Mouse (Mus musculus) E14TG2a.4 (cell line): Measurements from ENCODE around the gene Rundc1.

Source experiments
- H3K27me3 ChIP-seq: 2 replicates; pipeline ENCODE4 v1.6.1; 2014; ENCODE audit warnings: low read length, control low read depth; ENCODE audit not compliant: insufficient read depth
- H3K36me3 ChIP-seq: 2 replicates; pipeline ENCODE4 v1.6.1; 2014; ENCODE audit warnings: low read length, control low read depth; ENCODE audit not compliant: insufficient read depth
- H3K4me1 ChIP-seq: replicated peaks from 2 replicates; pipeline ENCODE4 v1.6.1; 2014; ENCODE audit warnings: low read depth, low read length, control low read depth
- H3K4me3 ChIP-seq: replicated peaks from 2 replicates; pipeline ENCODE4 v1.5.1; 2014; ENCODE audit warnings: mild to moderate bottlenecking, low read length
- H3K9me3 ChIP-seq: 2 replicates; pipeline ENCODE4 v1.6.1; 2014; ENCODE audit warnings: low read length, control low read depth
- CTCF ChIP-seq: conservative IDR thresholded peaks from 2 replicates; pipeline ENCODE4 v1.5.1; 2014; ENCODE audit warnings: low read length
- NANOG ChIP-seq: IDR thresholded peaks from 2 replicates; pipeline ENCODE4 v1.6.1; 2014; ENCODE audit warnings: borderline replicate concordance, low read length, mixed read lengths
- POU5F1 ChIP-seq: IDR thresholded peaks from 2 replicates; pipeline ENCODE4 v1.6.1; 2014; ENCODE audit warnings: low read length, borderline replicate concordance

Rundc1 gene

GRCm38 (mm10) chr11:101477194-101477551, 52.3 kb downstream of the Rundc1 start:
- H3K9me3 ChIP-seq = no peaks in the 10 kb centered on the region
- TF ChIP-seq NANOG = no peak
- TF ChIP-seq CTCF = no peak
- peaks cover 23% of the 10 kb centered on the region for H3K27me3 ChIP-seq
- H3K36me3 ChIP-seq = no peaks in the 10 kb centered on the region
- H3K4me1 ChIP-seq = peaks cover 53% of the 10 kb centered on the region
- H3K4me3 ChIP-seq = no peak overlapping the region

GRCm38 (mm10) chr11:101477552-101478211, 52.8 kb downstream of the Rundc1 start:
- Histone ChIP-seq H3K36me3 (no peaks in the 10 kb centered on the region), H3K4me1 (peaks cover 48% of the 10 kb centered on the region), H3K4me3 (0 out of 2 replicates have a peak overlapping the region, but pooled peaks have one; percentile 17), H3K9me3 (no peaks in the 10 kb centered on the region), H3K27me3 (peaks cover 18% of the 10 kb centered on the region)
- TF ChIP-seq CTCF = no peak
- TF ChIP-seq NANOG = no peak
- no peak for TF ChIP-seq POU5F1

- Histone ChIP-seq H3K36me3 (no peaks in the 10 kb centered on the region), H3K4me1 (peaks cover 53% of the 10 kb centered on the region), H3K9me3 (no peaks in the 10 kb centered on the region), H3K27me3 (peaks cover 6% of the 10 kb centered on the region; the same call in 1 of the 2 replicates), H3K4me3 (peak overlapping the region; percentile 71)
- TF ChIP-seq CTCF = no peak
- no peak for TF ChIP-seq NANOG
- no peak for TF ChIP-seq POU5F1
Measured at GRCm38 (mm10) chr11:101479171-101479635, 54.3 kb downstream of the Rundc1 start.

- no peak for TF ChIP-seq CTCF
- TF ChIP-seq POU5F1 = no peak
- TF ChIP-seq NANOG = no peak
- H3K36me3 ChIP-seq = peaks cover 6% of the 10 kb centered on the region
- H3K27me3 ChIP-seq = no peaks in the 10 kb centered on the region
- H3K4me3 ChIP-seq = no peak overlapping the region
- no peaks in the 10 kb centered on the region for H3K9me3 ChIP-seq
- H3K4me1 ChIP-seq = peaks cover 66% of the 10 kb centered on the region
Measured at GRCm38 (mm10) chr11:101480912-101481311, 56.0 kb downstream of the Rundc1 start.

GRCm38 (mm10) chr11:101483804-101484203, 58.9 kb downstream of the Rundc1 start:
- Histone ChIP-seq H3K9me3 (no peaks in the 10 kb centered on the region), H3K36me3 (peaks cover 35% of the 10 kb centered on the region), H3K4me1 (peaks cover 47% of the 10 kb centered on the region), H3K4me3 (no peak overlapping the region), H3K27me3 (no peaks in the 10 kb centered on the region)
- no peak for TF ChIP-seq CTCF

GRCm38 (mm10) chr11:101484245-101484644, 59.4 kb downstream of the Rundc1 start:
- Histone ChIP-seq H3K9me3 (no peaks in the 10 kb centered on the region), H3K4me1 (peaks cover 43% of the 10 kb centered on the region), H3K27me3 (no peaks in the 10 kb centered on the region), H3K4me3 (no peak overlapping the region), H3K36me3 (peaks cover 40% of the 10 kb centered on the region)
- TF ChIP-seq NANOG (no peak), CTCF (no peak), POU5F1 (no peak)

- H3K36me3 ChIP-seq = peaks cover 45% of the 10 kb centered on the region
- no peak overlapping the region for H3K4me3 ChIP-seq
- TF ChIP-seq CTCF (no peak), POU5F1 (no peak), NANOG (no peak)
- no peaks in the 10 kb centered on the region for H3K9me3 ChIP-seq
- H3K4me1 ChIP-seq = peaks cover 37% of the 10 kb centered on the region
- no peaks in the 10 kb centered on the region for H3K27me3 ChIP-seq
Measured at GRCm38 (mm10) chr11:101484814-101485213, 59.9 kb downstream of the Rundc1 start.
